Mouse (Mus musculus) heart, postnatal 0 days (tissue): ENCODE data around the gene Farsb. TPM values are rescaled to one million over a fixed set of nuclear protein-coding genes. Genes with fewer than 3 reads are reported as not detected.
A peak's percentile ranks its signal among the peaks of the same experiment; 100 is the strongest.

Experiments used
- ATAC-seq: fragments of 200-750 bp; cut with Nextera tagmentation; 2 replicates; pipeline ENCODE4 v1.8.0; 2017; ENCODE audit warnings: low read depth, moderate number of reproducible peaks, moderate library complexity; ENCODE audit not compliant: insufficient read depth
- DNase-seq: peaks from one replicate; pipeline ENCODE4 v3.0.0-alpha.2; 2016; ENCODE audit warnings: low spot score
- H3K27ac ChIP-seq: fragments of 300-500 bp; sonication (generic); 2 replicates; pipeline ENCODE4 v1.5.1; 2014; ENCODE audit warnings: low read depth, mild to moderate bottlenecking
- H3K27me3 ChIP-seq: fragments of 300-500 bp; sonication (generic); 2 replicates; pipeline ENCODE4 v1.6.1; 2014; ENCODE audit warnings: low read length, mixed read lengths; ENCODE audit not compliant: control insufficient read depth, insufficient read depth
- H3K36me3 ChIP-seq: fragments of 300-500 bp; sonication (generic); replicated peaks from 2 replicates; pipeline ENCODE4 v1.6.1; 2014; ENCODE audit warnings: low read length, mixed read lengths; ENCODE audit not compliant: control insufficient read depth, insufficient read depth
- H3K4me1 ChIP-seq: fragments of 300-500 bp; sonication (generic); 2 replicates; pipeline ENCODE4 v1.6.1; 2014; ENCODE audit warnings: antibody characterized with exemption; ENCODE audit not compliant: control insufficient read depth, insufficient read depth
- H3K4me2 ChIP-seq: fragments of 300-500 bp; sonication (generic); 2 replicates; pipeline ENCODE4 v1.6.1; 2014; ENCODE audit warnings: low read depth, mild to moderate bottlenecking, low read length, moderate library complexity
- H3K4me3 ChIP-seq: fragments of 300-500 bp; sonication (generic); 2 replicates; pipeline ENCODE4 v1.5.1; 2014; ENCODE audit warnings: low read depth, low read length
- H3K9ac ChIP-seq: fragments of 300-500 bp; sonication (generic); replicated peaks from 2 replicates; pipeline ENCODE4 v1.6.1; 2014; ENCODE audit warnings: low read depth, low read length, mixed read lengths
- H3K9me3 ChIP-seq: fragments of 300-500 bp; sonication (generic); replicated peaks from 2 replicates; pipeline ENCODE4 v1.6.1; 2016; ENCODE audit warnings: low read length; ENCODE audit not compliant: control insufficient read depth
- CTCF ChIP-seq: IDR thresholded peaks from 2 replicates; pipeline ENCODE4 v1.5.1; 2016; ENCODE audit warnings: antibody characterized with exemption, control low read depth, low read depth
- EP300 ChIP-seq: IDR thresholded peaks from 2 replicates; pipeline ENCODE4 v1.6.1; 2016; ENCODE audit warnings: antibody characterized with exemption, low read depth
- WGBS: fragments of 180-500 bp; shearing (Covaris S2); extraction: QIAGEN DNeasy Blood & Tissue Kit; methylation state at CpG from one replicate; pipeline ENCODE4 v1.1.7; 2014; 5-methylcytosine and 5-hydroxymethylcytosine counted together
- polyA plus RNA-seq: library from polyadenylated mRNA; unstranded; fragments of >200 nt; fragmentation: Nextera tagmentation; extraction: Ambion mirVana; gene quantifications from 2 replicates; pipeline ENCODE4 v1.2.1, GENCODE M21; 2015
- total RNA-seq: library from RNA; depleted of rRNA; stranded (reverse); fragments of >200 nt; gene quantifications from 2 replicates; pipeline ENCODE4 v1.2.3, GENCODE M21; 2014; ENCODE audit warnings: low replicate concordance

Gene Farsb
- total and polyA plus RNA-seq, 2 experiments from 2014 or later, result 55.8 to 75.1 TPM

- 91% methylated on average over 4 of the region's 4 CpGs for WGBS
- no peak for ATAC-seq
- DNase-seq, result no peak
These were observed 107.7 kb downstream of the Farsb start for GRCm38 (mm10) chr1:78380950-78381349.

GRCm38 (mm10) chr1:78375058-78375457, 113.6 kb downstream of the Farsb start:
- H3K9me3 ChIP-seq, result no peaks in the 10 kb centered on the region
- no peak overlapping the region for H3K4me2 ChIP-seq
- DNase-seq, result no peak
- no peak overlapping the region for H3K27ac ChIP-seq
- 89% methylated on average over 3 of the region's 3 CpGs for WGBS
- no peak overlapping the region for H3K9ac ChIP-seq
- H3K27me3 ChIP-seq, result no peaks in the 10 kb centered on the region
- peaks cover 14% of the 10 kb centered on the region; the same call in 1 of the 2 replicates for H3K4me1 ChIP-seq
- no peak for ATAC-seq
- H3K4me3 ChIP-seq, result no peak overlapping the region
- TF ChIP-seq CTCF, result no peak
- no peak for TF ChIP-seq EP300
- H3K36me3 ChIP-seq, result no peaks in the 10 kb centered on the region

More at GRCm38 (mm10) chr1:78380950-78381349, 107.7 kb downstream of the Farsb start:
- Histone ChIP-seq H3K27ac (no peak overlapping the region), H3K9me3 (no peaks in the 10 kb centered on the region), H3K4me1 (no peaks in the 10 kb centered on the region), H3K9ac (no peak overlapping the region), H3K27me3 (no peaks in the 10 kb centered on the region), H3K36me3 (no peaks in the 10 kb centered on the region), H3K4me3 (no peak overlapping the region), H3K4me2 (no peak overlapping the region)
- TF ChIP-seq CTCF (no peak), EP300 (no peak)

GRCm38 (mm10) chr1:78373836-78374235, 114.9 kb downstream of the Farsb start:
- no peak overlapping the region for H3K27ac ChIP-seq
- H3K9me3 ChIP-seq, result no peaks in the 10 kb centered on the region
- no peak overlapping the region for H3K9ac ChIP-seq
- H3K27me3 ChIP-seq, result no peaks in the 10 kb centered on the region
- 89% methylated on average over 5 of the region's 5 CpGs for WGBS
- H3K4me3 ChIP-seq, result no peak overlapping the region
- H3K4me2 ChIP-seq, result no peak overlapping the region
- ATAC-seq (no peak), DNase-seq (no peak)
- H3K36me3 ChIP-seq, result no peaks in the 10 kb centered on the region
- TF ChIP-seq EP300 (no peak), CTCF (no peak)
- H3K4me1 ChIP-seq, result peaks cover 14% of the 10 kb centered on the region; the same call in 1 of the 2 replicates

GRCm38 (mm10) chr1:78372316-78372715, 116.4 kb downstream of the Farsb start:
- H3K4me1 ChIP-seq, result peaks cover 14% of the 10 kb centered on the region; the same call in 1 of the 2 replicates
- no peak for TF ChIP-seq EP300
- TF ChIP-seq CTCF, result no peak
- WGBS, result 88% methylated on average over 9 of the region's 9 CpGs
- no peaks in the 10 kb centered on the region for H3K9me3 ChIP-seq
- no peaks in the 10 kb centered on the region for H3K36me3 ChIP-seq
- H3K27ac ChIP-seq, result peak overlapping the region; percentile 51; the same call in 1 of the 2 replicates
- H3K4me3 ChIP-seq, result no peak overlapping the region
- ATAC-seq (no peak), DNase-seq (no peak)
- no peak overlapping the region for H3K4me2 ChIP-seq
- H3K27me3 ChIP-seq, result no peaks in the 10 kb centered on the region
- no peak overlapping the region for H3K9ac ChIP-seq

- Histone ChIP-seq H3K9me3 (no peaks in the 10 kb centered on the region), H3K9ac (no peak overlapping the region), H3K27ac (peak overlapping the region; percentile 51), H3K36me3 (no peaks in the 10 kb centered on the region), H3K27me3 (no peaks in the 10 kb centered on the region), H3K4me1 (peaks cover 14% of the 10 kb centered on the region; the same call in 1 of the 2 replicates), H3K4me3 (no peak overlapping the region), H3K4me2 (no peak overlapping the region)
- WGBS, result 52% methylated on average over 2 of the region's 2 CpGs
- ATAC-seq (peak; percentile 82), DNase-seq (peak; percentile 84)
- no peak for TF ChIP-seq CTCF
- no peak for TF ChIP-seq EP300
These were observed 117.0 kb downstream of the Farsb start for GRCm38 (mm10) chr1:78371569-78372236.
